Mouse (Mus musculus) megakaryocyte progenitor cell, adult 5-6 weeks (primary cell): ENCODE results near the gene Gm20890. TPM values are rescaled to one million over a fixed set of nuclear protein-coding genes. Genes with fewer than 3 reads are reported as not detected.
"Not testable (repeated sequence)": the region's sequence is repeated elsewhere in the genome, so short reads cannot be mapped to it uniquely, and the experiment has no call there.

Source experiments
- ATAC-seq: replicated peaks from 2 replicates; pipeline ENCODE4 v1.8.0; 2016; ENCODE audit warnings: mild to moderate bottlenecking, moderate TSS enrichment, inconsistent platforms; ENCODE audit not compliant: poor library complexity
- total RNA-seq, 2 experiments: library from RNA; stranded (forward) in 1 of 2; stranded (reverse) in 1 of 2; fragments of 157-497, 149-512 nt in 1 of 2; fragments of 200-1000 nt in 1 of 2; gene quantifications; 2 replicates each; pipeline versions ENCODE4 v1.2.3 to v1.2.4; 2015 to 2017

Gene Gm20890
- total RNA-seq (2015) (not detected in 2 replicates), total RNA-seq (2017) (not detected in 2 replicates)

- ATAC-seq: not testable (repeated sequence)
Measured at GRCm38 (mm10) chrY:26776699-26777098, at the start of gene Gm20890. Gene Gm20890 (minus strand): TSS chrY:26776799.
